Mouse (Mus musculus): ENCODE results near the gene Polr2l. TPM values are rescaled to one million over a fixed set of nuclear protein-coding genes. Genes with fewer than 3 reads are reported as not detected.

The Polr2l gene
- 36.4 and 39.2 TPM in 2 replicates for polyA plus RNA-seq (2015; fragmentation: Nextera tagmentation; extraction: Ambion mirVana)

- peak within 1 kb of the TSS; percentile 92 for H3K27ac ChIP-seq (ENCODE audit: low read length)
- peak; percentile 74 for ATAC-seq (ENCODE audit: low read depth)
- H3K9me3 ChIP-seq (replicated peaks; ENCODE audit: control insufficient read depth, low read length): no peaks in the 10 kb centered on the region
- peak within 1 kb of the TSS; percentile 84 for H3K4me3 ChIP-seq (ENCODE audit: low read depth, low read length)
- peaks cover 8% of the 10 kb centered on the region for H3K36me3 ChIP-seq (ENCODE audit: control insufficient read depth, insufficient read depth)
- H3K4me2 ChIP-seq (ENCODE audit: low read depth, low read length): peak within 1 kb of the TSS; percentile 99
- H3K4me1 ChIP-seq (ENCODE audit: control insufficient read depth, low read depth, low read length): peaks cover 46% of the 10 kb centered on the region
- H3K9ac ChIP-seq (ENCODE audit: low read depth, low read length): peak within 1 kb of the TSS; percentile 87
- WGBS (ENCODE audit: insufficient replicate concordance): under 1% methylated on average over 86 of the region's 87 CpGs
- H3K27me3 ChIP-seq (ENCODE audit: control insufficient read depth, insufficient read depth, low read depth, low read length): no peaks in the 10 kb centered on the region
Observed at GRCm38 (mm10) chr7:141475011-141475804, at the start of gene Polr2l, which contains the start of gene Tspan4. TSS of gene Polr2l (minus strand) at chr7:141475132. TSS of gene Tspan4 (plus strand) at chr7:141475240.

- 86% methylated on average over 4 of the region's 4 CpGs for WGBS (ENCODE audit: insufficient replicate concordance)
Observed at GRCm38 (mm10) chr7:141524271-141524670, 49.3 kb upstream of the Polr2l start.

DNA sequence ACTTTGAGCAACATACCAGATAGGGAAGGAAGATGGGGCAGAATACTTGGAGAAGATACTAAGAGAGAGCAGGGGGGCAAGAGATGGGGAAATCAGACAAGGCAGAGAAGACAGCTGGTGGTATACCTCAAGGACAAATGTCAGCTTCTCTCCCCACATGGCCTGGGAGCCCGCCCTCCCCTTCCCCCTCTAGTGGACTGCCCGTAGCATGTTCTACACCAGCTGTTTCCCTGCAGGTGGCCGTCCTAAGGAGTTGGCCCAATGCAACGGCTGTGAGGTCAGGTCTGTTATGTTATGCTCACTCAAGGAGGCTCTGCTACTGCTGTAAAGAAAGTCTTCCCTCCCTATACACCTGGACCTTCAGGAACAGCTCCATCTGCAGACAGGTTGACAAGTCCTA, 48.1 kb upstream of the Polr2l start:
- no peak overlapping the region for H3K4me3 ChIP-seq (ENCODE audit: low read depth, low read length)
- no peak overlapping the region for H3K9ac ChIP-seq (ENCODE audit: low read depth, low read length)
- no peaks in the 10 kb centered on the region for H3K27me3 ChIP-seq (ENCODE audit: control insufficient read depth, insufficient read depth, low read depth, low read length)
- peaks cover 2% of the 10 kb centered on the region for H3K36me3 ChIP-seq (ENCODE audit: control insufficient read depth, insufficient read depth)
- H3K27ac ChIP-seq (ENCODE audit: low read length): no peak overlapping the region
- H3K4me2 ChIP-seq (ENCODE audit: low read depth, low read length): no peak overlapping the region
- H3K9me3 ChIP-seq (replicated peaks; ENCODE audit: control insufficient read depth, low read length): no peaks in the 10 kb centered on the region
- H3K4me1 ChIP-seq (ENCODE audit: control insufficient read depth, low read depth, low read length): peaks cover 20% of the 10 kb centered on the region
- WGBS (ENCODE audit: insufficient replicate concordance): 40% methylated on average over 4 of the region's 4 CpGs
- no peak for ATAC-seq (ENCODE audit: low read depth)

More at GRCm38 (mm10) chr7:141524271-141524670, 49.3 kb upstream of the Polr2l start:
- H3K9ac ChIP-seq (ENCODE audit: low read depth, low read length): no peak overlapping the region
- no peak for ATAC-seq (ENCODE audit: low read depth)
- no peaks in the 10 kb centered on the region for H3K9me3 ChIP-seq (replicated peaks; ENCODE audit: control insufficient read depth, low read length)
- H3K4me3 ChIP-seq (ENCODE audit: low read depth, low read length): no peak overlapping the region
- H3K4me1 ChIP-seq (ENCODE audit: control insufficient read depth, low read depth, low read length): peaks cover 11% of the 10 kb centered on the region
- H3K36me3 ChIP-seq (ENCODE audit: control insufficient read depth, insufficient read depth): peaks cover 6% of the 10 kb centered on the region
- no peaks in the 10 kb centered on the region for H3K27me3 ChIP-seq (ENCODE audit: control insufficient read depth, insufficient read depth, low read depth, low read length)
- H3K4me2 ChIP-seq (ENCODE audit: low read depth, low read length): no peak overlapping the region
- H3K27ac ChIP-seq (ENCODE audit: low read length): no peak overlapping the region

GRCm38 (mm10) chr7:141519795-141520194, 44.9 kb upstream of the Polr2l start:
- Histone ChIP-seq H3K9ac (ENCODE audit: low read depth, low read length) (no peak overlapping the region), H3K27ac (ENCODE audit: low read length) (no peak overlapping the region), H3K4me3 (ENCODE audit: low read depth, low read length) (no peak overlapping the region), H3K9me3 (replicated peaks; ENCODE audit: control insufficient read depth, low read length) (no peaks in the 10 kb centered on the region), H3K27me3 (ENCODE audit: control insufficient read depth, insufficient read depth, low read depth, low read length) (no peaks in the 10 kb centered on the region), H3K36me3 (ENCODE audit: control insufficient read depth, insufficient read depth) (peaks cover 2% of the 10 kb centered on the region; the same call in 1 of the 2 replicates), H3K4me1 (ENCODE audit: control insufficient read depth, low read depth, low read length) (peaks cover 23% of the 10 kb centered on the region), H3K4me2 (ENCODE audit: low read depth, low read length) (no peak overlapping the region)
- WGBS (ENCODE audit: insufficient replicate concordance): 67% methylated on average over 1 of the region's 1 CpGs
- no peak for ATAC-seq (ENCODE audit: low read depth)

GRCm38 (mm10) chr7:141518926-141519325, 44.0 kb upstream of the Polr2l start:
- Histone ChIP-seq H3K36me3 (ENCODE audit: control insufficient read depth, insufficient read depth) (peaks cover 6% of the 10 kb centered on the region), H3K4me2 (ENCODE audit: low read depth, low read length) (no peak overlapping the region), H3K4me1 (ENCODE audit: control insufficient read depth, low read depth, low read length) (peaks cover 23% of the 10 kb centered on the region), H3K9me3 (replicated peaks; ENCODE audit: control insufficient read depth, low read length) (no peaks in the 10 kb centered on the region), H3K9ac (ENCODE audit: low read depth, low read length) (no peak overlapping the region), H3K4me3 (ENCODE audit: low read depth, low read length) (no peak overlapping the region), H3K27me3 (ENCODE audit: control insufficient read depth, insufficient read depth, low read depth, low read length) (no peaks in the 10 kb centered on the region), H3K27ac (ENCODE audit: low read length) (peak overlapping the region; percentile 27; the same call in 1 of the 2 replicates)
- 27% methylated on average over 3 of the region's 3 CpGs for WGBS (ENCODE audit: insufficient replicate concordance)
- ATAC-seq (ENCODE audit: low read depth): peak; percentile 78

GRCm38 (mm10) chr7:141518296-141518695, 43.4 kb upstream of the Polr2l start:
- Histone ChIP-seq H3K27ac (ENCODE audit: low read length) (peak overlapping the region; percentile 25; the same call in 1 of the 2 replicates), H3K4me3 (ENCODE audit: low read depth, low read length) (no peak overlapping the region), H3K9me3 (replicated peaks; ENCODE audit: control insufficient read depth, low read length) (no peaks in the 10 kb centered on the region), H3K9ac (ENCODE audit: low read depth, low read length) (no peak overlapping the region), H3K36me3 (ENCODE audit: control insufficient read depth, insufficient read depth) (peaks cover 12% of the 10 kb centered on the region), H3K4me1 (ENCODE audit: control insufficient read depth, low read depth, low read length) (peaks cover 23% of the 10 kb centered on the region), H3K4me2 (ENCODE audit: low read depth, low read length) (no peak overlapping the region), H3K27me3 (ENCODE audit: control insufficient read depth, insufficient read depth, low read depth, low read length) (no peaks in the 10 kb centered on the region)
- 90% methylated on average over 5 of the region's 5 CpGs for WGBS (ENCODE audit: insufficient replicate concordance)
- no peak for ATAC-seq (ENCODE audit: low read depth)

DNA sequence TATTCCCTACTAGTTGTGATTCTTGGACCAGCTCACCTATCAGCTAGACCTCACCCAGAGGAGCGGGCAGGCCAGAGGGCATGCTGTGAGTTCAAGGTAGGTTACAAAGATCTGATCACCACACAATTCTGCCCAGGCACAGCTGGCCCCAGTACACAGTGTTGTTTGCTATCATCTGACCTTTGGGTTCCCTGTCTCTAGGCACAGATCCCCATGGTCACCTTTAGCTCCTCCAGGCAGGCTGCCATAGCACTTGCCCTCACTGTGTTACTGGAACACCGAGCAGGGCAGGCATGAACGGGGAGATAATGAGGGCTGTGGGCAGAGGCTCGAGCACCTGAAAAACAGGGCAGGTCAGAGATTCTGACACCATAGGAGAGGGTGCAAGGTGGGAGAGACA, 42.7 kb upstream of the Polr2l start:
- Histone ChIP-seq H3K9me3 (replicated peaks; ENCODE audit: control insufficient read depth, low read length) (no peaks in the 10 kb centered on the region), H3K27me3 (ENCODE audit: control insufficient read depth, insufficient read depth, low read depth, low read length) (no peaks in the 10 kb centered on the region), H3K4me1 (ENCODE audit: control insufficient read depth, low read depth, low read length) (peaks cover 23% of the 10 kb centered on the region), H3K4me2 (ENCODE audit: low read depth, low read length) (no peak overlapping the region), H3K27ac (ENCODE audit: low read length) (peak overlapping the region; percentile 27), H3K4me3 (ENCODE audit: low read depth, low read length) (no peak overlapping the region), H3K36me3 (ENCODE audit: control insufficient read depth, insufficient read depth) (peaks cover 15% of the 10 kb centered on the region), H3K9ac (ENCODE audit: low read depth, low read length) (no peak overlapping the region)
- 45% methylated on average over 4 of the region's 4 CpGs for WGBS (ENCODE audit: insufficient replicate concordance)
- ATAC-seq (ENCODE audit: low read depth): peak; percentile 75

DNA sequence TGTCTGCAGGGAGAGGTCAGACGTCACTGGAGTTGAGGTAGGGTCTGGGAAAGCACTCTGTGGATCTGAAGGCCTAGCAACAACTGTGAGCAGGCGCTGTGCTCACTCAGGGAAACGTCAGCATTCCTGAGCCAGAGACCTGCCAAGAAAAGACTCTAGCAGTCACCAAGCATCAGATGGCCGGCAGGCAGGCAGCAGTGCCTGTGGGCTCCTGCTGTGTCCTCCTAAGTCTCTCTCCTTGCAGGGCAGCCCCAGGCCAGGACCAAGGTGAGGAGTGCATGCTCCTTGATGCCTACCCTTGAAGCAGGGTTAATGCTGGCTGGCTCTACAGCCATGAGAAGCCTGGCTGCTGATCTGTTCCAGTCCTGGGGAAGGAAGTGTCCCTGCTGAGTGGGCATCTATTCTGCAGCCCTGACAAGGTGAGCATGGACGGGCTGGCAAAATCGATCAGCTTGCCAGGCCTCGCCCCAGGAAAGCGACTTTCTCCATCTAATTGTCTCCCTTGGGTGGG, 35.8 kb upstream of the Polr2l start:
- Histone ChIP-seq H3K4me1 (ENCODE audit: control insufficient read depth, low read depth, low read length) (peaks cover 26% of the 10 kb centered on the region), H3K4me2 (ENCODE audit: low read depth, low read length) (no peak overlapping the region), H3K9me3 (replicated peaks; ENCODE audit: control insufficient read depth, low read length) (no peaks in the 10 kb centered on the region), H3K36me3 (ENCODE audit: control insufficient read depth, insufficient read depth) (peaks cover 43% of the 10 kb centered on the region), H3K27ac (ENCODE audit: low read length) (no peak overlapping the region), H3K9ac (ENCODE audit: low read depth, low read length) (no peak overlapping the region), H3K27me3 (ENCODE audit: control insufficient read depth, insufficient read depth, low read depth, low read length) (no peaks in the 10 kb centered on the region), H3K4me3 (ENCODE audit: low read depth, low read length) (no peak overlapping the region)
- 86% methylated on average over 8 of the region's 8 CpGs for WGBS (ENCODE audit: insufficient replicate concordance)
- no peak for ATAC-seq (ENCODE audit: low read depth)

- H3K27ac ChIP-seq (ENCODE audit: low read length): no peak overlapping the region
- H3K4me3 ChIP-seq (ENCODE audit: low read depth, low read length): no peak overlapping the region
- no peak overlapping the region for H3K9ac ChIP-seq (ENCODE audit: low read depth, low read length)
- peaks cover 43% of the 10 kb centered on the region for H3K36me3 ChIP-seq (ENCODE audit: control insufficient read depth, insufficient read depth)
- peaks cover 26% of the 10 kb centered on the region for H3K4me1 ChIP-seq (ENCODE audit: control insufficient read depth, low read depth, low read length)
- H3K9me3 ChIP-seq (replicated peaks; ENCODE audit: control insufficient read depth, low read length): no peaks in the 10 kb centered on the region
- 84% methylated on average over 5 of the region's 5 CpGs for WGBS (ENCODE audit: insufficient replicate concordance)
- H3K4me2 ChIP-seq (ENCODE audit: low read depth, low read length): no peak overlapping the region
- H3K27me3 ChIP-seq (ENCODE audit: control insufficient read depth, insufficient read depth, low read depth, low read length): no peaks in the 10 kb centered on the region
- no peak for ATAC-seq (ENCODE audit: low read depth)
Observed at GRCm38 (mm10) chr7:141510196-141510595, 35.3 kb upstream of the Polr2l start.

Measured in liver, embryonic 16.5 days (tissue).